Mouse (Mus musculus): Measurements from ENCODE around the gene Thrap3.

Gene Thrap3

GRCm38 (mm10) chr4:126202303-126203181 is at the start of gene Thrap3:
Gene Thrap3, minus strand, starts transcription at chr4:126202760.
- peak; percentile 99 for DNase-seq (ENCODE audit: low read depth, low spot score)

- DNase-seq (ENCODE audit: low read depth, low spot score), result peak; percentile 35
Measured at GRCm38 (mm10) chr4:126251655-126252254, 49.2 kb upstream of the Thrap3 start.

DNA sequence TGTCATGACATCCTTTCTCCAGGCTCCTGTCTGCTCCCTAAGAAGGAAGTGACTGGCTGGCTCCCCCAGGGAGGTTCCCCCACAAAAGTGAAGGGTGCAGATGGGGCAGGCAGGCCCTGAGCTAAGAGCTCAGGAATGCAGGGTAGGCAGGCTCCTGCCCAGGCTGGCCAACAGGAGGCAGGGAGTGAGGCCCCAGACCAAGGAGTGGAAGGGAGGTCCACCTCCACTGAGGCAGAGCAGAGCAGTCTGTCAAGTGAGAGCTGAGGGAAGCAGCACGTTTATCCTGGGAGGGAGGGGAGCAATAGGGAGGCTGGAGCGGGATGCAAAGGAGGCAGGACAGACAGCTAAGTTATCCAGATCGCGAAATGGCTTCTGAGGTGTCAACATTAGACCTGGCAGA is 48.1 kb upstream of the Thrap3 start:
- DNase-seq (ENCODE audit: low read depth, low spot score), result no peak

- DNase-seq (ENCODE audit: low read depth, low spot score), result no peak
Measured at GRCm38 (mm10) chr4:126248261-126248868, 45.8 kb upstream of the Thrap3 start.

- no peak for DNase-seq (ENCODE audit: low read depth, low spot score)
Measured at GRCm38 (mm10) chr4:126246202-126246889, 43.8 kb upstream of the Thrap3 start.

- no peak for DNase-seq (ENCODE audit: low read depth, low spot score)
Measured at GRCm38 (mm10) chr4:126242510-126242909, 40.0 kb upstream of the Thrap3 start.

GRCm38 (mm10) chr4:126241956-126242355 is 39.4 kb upstream of the Thrap3 start:
- no peak for DNase-seq (ENCODE audit: low read depth, low spot score)

DNA sequence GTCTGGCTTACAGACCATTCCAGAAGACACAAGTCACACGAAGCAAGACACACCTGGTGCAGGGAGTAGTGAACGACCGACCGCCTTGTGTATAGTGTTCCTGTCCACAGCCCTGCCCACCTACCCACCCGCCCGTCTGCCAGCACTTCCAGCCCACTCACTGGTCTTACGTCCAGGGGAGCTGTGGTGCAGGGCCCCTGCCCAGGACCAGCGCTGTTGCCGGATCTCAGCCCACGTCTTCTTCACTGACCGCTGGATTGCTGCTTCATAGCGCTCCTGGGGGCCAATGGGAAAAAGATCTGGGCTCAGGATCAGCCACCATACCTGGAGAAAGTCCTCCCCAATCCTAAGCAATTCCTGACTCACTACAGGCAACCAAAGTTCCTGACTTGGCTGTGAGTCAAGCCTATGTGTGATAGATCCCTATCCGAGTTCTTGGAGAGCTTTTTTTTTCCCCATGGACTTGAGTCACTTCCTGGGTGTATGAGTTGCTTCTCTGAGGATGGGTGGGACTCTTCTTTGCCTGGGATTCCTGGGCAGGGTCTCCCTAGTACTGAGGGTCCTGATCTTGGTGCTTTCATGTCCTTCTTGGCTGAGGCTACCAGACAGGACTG is 37.4 kb upstream of the Thrap3 start:
- no peak for DNase-seq (ENCODE audit: low read depth, low spot score)

GRCm38 (mm10) chr4:126237721-126238242 is 35.2 kb upstream of the Thrap3 start:
- DNase-seq (ENCODE audit: low read depth, low spot score), result peak; percentile 29

DNA sequence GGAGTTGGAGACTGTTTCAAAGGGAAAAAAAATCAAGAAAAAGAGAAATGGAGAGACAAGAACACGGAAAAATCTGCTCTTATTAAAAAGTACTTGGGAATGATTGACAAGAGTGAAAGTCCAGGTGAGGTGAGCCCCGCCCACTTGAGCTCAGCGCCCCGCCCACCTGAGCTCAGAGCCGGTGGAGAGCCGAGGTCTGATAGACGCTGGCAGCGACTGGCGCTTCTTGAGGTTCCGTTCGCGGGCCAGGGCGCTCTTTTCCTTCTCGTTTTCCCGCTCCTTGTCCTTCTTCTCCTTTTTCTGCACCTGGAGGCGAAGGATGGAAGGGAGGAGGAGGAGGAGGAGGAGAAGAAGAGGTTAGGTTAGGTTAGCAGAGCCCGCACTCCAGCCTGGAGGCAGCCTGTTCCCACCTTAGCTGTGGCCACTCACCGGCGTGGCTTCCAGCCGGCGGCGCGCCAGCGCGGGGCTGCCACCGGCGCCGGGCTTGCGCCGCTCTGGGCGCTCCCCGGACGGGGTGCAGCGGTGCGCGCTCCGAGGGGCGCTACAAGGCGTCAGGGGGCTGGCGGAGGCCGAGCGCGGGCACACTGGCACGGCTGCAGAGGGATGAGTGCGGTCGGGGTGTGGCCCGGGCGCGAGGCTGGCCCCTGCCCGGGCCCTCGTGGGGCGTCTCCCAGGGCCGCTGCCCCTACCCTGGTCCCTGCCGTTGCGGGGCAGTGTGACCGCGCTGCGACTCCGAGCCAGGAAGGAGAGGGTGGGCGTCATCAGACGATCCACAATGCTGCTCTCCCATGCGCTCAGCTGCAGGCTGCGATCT is 34.1 kb upstream of the Thrap3 start:
- no peak for DNase-seq (ENCODE audit: low read depth, low spot score)

DNA sequence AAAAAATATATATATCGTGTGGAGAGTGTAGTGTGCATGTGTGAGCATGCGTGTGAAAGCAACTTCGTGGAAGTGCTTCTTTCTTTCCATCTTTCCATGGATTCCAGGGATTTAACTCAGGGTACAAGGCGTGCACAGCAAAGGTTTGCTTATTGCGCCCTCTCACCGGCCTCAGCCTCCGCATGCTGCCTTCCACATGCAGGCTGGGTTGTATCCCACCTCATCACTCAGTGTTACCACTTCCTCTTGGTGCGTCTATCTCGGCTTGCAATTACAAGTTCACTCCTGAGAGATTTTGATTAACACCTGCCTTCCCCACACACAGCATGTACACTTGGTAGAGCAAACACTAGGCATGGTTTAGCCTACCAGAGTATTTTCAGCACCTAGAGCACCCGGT is 32.6 kb upstream of the Thrap3 start:
- DNase-seq (ENCODE audit: low read depth, low spot score), result peak; percentile 35

GRCm38 (mm10) chr4:126234496-126235175 is 32.1 kb upstream of the Thrap3 start:
- no peak for DNase-seq (ENCODE audit: low read depth, low spot score)

DNA sequence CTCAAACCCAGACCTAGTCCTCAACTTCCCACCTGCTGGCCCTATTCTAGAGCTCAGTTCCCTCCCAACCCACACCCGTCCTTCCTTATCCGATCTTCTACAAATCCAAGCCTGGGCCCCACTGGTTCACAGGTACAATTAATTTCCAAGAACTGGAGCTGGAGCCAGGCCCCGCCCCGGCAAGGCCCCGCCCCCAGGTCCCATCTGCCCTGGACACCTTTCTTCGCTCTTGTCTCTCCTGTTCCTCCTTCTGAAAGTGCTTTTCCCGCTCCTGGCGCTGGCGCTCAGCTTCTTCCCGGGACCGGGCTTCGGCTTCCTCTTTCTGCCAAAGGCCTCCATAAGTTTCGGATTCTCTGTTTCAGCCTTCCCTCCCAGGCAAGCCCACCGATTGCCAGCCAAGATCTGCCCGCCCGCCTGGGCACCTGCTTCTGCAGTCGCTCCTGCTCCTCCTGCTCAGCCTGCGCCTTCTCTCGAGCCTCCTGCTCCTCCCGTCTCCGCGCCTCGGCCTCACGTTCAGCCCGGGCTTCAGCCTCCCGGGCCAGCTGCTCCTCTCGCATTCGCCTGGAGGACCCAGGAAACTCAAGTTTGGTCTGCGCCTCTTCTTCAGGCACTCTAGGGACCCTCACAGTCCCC is 31.2 kb upstream of the Thrap3 start:
- DNase-seq (ENCODE audit: low read depth, low spot score), result no peak

DNA sequence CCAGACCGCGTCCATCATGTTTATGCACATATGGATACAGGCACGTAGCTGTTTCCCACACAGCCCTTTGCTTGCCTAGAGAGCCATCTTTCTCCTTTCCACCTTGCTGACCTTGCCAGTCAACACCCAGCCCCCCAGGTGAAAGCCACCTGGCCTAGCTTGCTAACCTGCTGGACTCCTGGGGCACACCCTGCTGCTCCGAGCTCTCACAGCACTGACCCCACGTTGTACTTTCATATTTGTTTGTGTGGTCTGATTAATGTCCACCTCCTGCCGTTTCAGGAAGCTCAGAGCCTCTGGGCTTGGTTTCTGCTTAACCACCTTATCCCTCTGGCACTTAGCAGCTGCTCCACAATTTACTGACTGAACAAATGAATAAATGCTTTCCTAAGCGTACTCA is 27.3 kb upstream of the Thrap3 start:
- DNase-seq (ENCODE audit: low read depth, low spot score), result no peak

DNA sequence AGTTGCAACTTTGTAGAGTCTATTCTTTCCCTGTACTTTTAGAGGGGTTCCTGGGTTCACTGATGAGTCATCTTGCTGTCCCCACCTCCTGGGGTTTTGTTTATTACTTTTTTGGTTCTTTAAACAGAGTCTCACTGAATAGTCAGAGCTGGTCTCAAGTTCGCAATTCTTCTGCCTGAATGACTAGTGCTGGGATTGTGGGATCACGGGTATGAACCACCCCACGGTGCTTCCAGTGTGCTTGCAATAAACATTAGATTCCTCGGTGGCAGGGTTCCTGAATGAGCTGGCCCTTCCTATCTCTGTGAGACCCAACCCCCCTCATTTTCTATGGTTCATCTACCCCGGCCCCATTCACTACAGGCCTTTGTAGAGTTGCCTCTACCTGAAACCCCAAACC is 25.6 kb upstream of the Thrap3 start:
- no peak for DNase-seq (ENCODE audit: low read depth, low spot score)

GRCm38 (mm10) chr4:126227077-126227761 is 24.7 kb upstream of the Thrap3 start:
- peak; percentile 79 for DNase-seq (ENCODE audit: low read depth, low spot score)

DNA sequence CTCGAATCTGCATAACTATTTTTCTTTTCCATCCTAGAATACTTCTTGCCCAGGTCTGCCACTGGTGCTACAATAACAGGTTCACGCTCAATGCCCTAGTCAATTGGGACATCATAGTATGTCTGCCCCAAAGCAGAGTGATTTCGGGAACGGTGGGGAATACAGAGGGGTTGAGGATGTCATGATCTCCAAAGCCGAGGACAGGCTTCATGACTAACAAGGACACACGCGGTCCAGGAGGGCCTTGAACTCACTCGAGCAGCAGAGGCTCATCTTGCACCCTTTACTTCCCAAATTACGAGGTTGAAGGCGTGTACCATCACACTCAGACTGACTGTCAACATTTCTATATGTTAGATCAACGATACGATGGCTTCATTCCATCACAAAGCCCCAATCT is 24.1 kb upstream of the Thrap3 start:
- no peak for DNase-seq (ENCODE audit: low read depth, low spot score)

DNA sequence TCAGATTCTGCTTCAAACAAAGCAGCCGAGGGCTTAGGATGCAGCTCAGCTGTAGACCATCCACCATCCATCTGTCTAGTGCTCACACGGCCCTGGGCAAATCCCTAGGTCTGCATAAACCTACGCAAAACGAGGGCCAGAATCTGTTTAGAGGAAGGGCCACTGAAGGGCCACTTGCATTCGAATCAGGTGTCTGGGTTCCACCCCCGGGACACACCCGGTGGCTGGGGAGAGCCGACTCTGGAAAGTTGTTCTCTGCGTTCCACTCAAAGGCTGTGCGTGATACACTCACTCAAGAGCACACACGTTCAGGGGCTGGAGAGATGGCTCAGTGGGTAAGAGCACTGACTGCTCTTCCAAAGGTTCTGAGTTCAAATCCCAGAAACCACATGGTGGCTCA is 20.1 kb upstream of the Thrap3 start:
- no peak for DNase-seq (ENCODE audit: low read depth, low spot score)

DNA sequence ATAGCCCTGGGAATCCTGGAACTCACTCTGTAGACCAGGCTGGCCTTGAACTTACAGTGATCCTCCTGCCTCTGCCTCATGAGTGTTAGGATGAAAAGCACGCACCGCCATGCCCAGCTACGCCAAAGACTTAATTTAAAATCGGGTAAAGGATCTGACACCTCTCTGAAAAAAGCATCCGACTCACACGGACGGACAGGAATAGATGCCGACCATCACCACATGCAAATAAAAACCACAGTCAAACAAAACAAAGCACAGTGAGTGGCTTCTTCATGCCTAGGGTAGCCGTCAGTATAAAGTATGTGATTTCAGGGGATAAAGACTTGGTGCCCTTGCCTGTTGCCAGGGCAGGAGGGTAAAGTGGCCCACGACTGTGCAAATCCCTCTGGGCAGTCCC is 17.5 kb upstream of the Thrap3 start:
- no peak for DNase-seq (ENCODE audit: low read depth, low spot score)

Data from CD4-positive helper T cell, adult 2 months (primary cell).